Comparison of ENCODE assay signal across 8 mouse cellular contexts in genomic region chr10:14211926-14212325, GRCm38 (mm10).
DNase-seq lines count a peak whose midpoint lies in the region; ATAC-seq and TF ChIP-seq lines count a peak whose summit lies in the region.

No protein-coding gene starts in this region.

- no peaks in the 10 kb centered on the region; the same call in 1 of the 2 replicates for H3K4me1 ChIP-seq in lung, adult 2 months (ENCODE audit: control insufficient read depth, insufficient read depth, low read length)

- DNase-seq in gastrocnemius, postnatal 10 days: peak; percentile 43
- DNase-seq in gastrocnemius, postnatal 25 days: no peak
- peak; percentile 28 for DNase-seq in urinary bladder, postnatal 14 days (ENCODE audit: low spot score)
- DNase-seq in urinary bladder, postnatal 4 days (ENCODE audit: low spot score in 2 of 2): no peak
- DNase-seq in lung, adult 2 months: peak; percentile 31
- no peak for DNase-seq in spleen, postnatal 36 days (ENCODE audit: low spot score in 2 of 2)
- DNase-seq in B cell, adult 2 months: no peak

- ATAC-seq in inflammation-experienced regulatory T-cells, adult 6 months: no peak

- no peak overlapping the region for H3K4me3 ChIP-seq in lung, adult 2 months (replicated peaks; ENCODE audit: extremely low read depth, low read depth, low read length)

- TF ChIP-seq CTCF in lung, adult 2 months (IDR thresholded peaks at IDR 0.05; ENCODE audit: insufficient read depth, low read length): no peak

- WGBS in lung, adult 2 months: 23% methylated on average over 6 of the region's 6 CpGs

- no peak for TF ChIP-seq POLR2A in lung, adult 2 months (IDR thresholded peaks at IDR 0.05; ENCODE audit: borderline replicate concordance, extremely low read depth, low read depth, low read length)

Comparison
In these comparisons a context has a peak if more than half of its experiments do, and no peak if none do; other contexts are left out.
1. DNase-seq: peak in gastrocnemius, postnatal 10 days (single experiment), urinary bladder, postnatal 14 days (single experiment) and lung, adult 2 months (single experiment); none in gastrocnemius, postnatal 25 days (single experiment), urinary bladder, postnatal 4 days (0 of 2), spleen, postnatal 36 days (0 of 2) and B cell, adult 2 months (0 of 2).